8 mouse cellular contexts compared by ENCODE assay signal in genomic region chr17:56717363-56718058, GRCm38 (mm10). TPM values are rescaled to one million over a fixed set of nuclear protein-coding genes. Genes with fewer than 3 reads are reported as not detected.
DNase-seq lines count a peak whose midpoint lies in the region; ATAC-seq and TF ChIP-seq lines count a peak whose summit lies in the region.

Gene Ndufa11 (plus strand): TSS chr17:56717767.
Gene Vmac (minus strand): TSS chr17:56718022.

- no peak for TF ChIP-seq CTCF in Patski (IDR thresholded peaks at IDR 0.05)

- WGBS in hindbrain, embryonic 13.5 days, result under 1% methylated on average over 59 of the region's 59 CpGs

- no peaks in the 10 kb centered on the region for H3K9me3 ChIP-seq in hindbrain, embryonic 13.5 days

- peaks cover 26% of the 10 kb centered on the region for H3K36me3 ChIP-seq in hindbrain, embryonic 13.5 days

- no peaks in the 10 kb centered on the region for H3K27me3 ChIP-seq in Patski
- no peaks in the 10 kb centered on the region for H3K27me3 ChIP-seq in hindbrain, embryonic 13.5 days

- H3K4me3 ChIP-seq in hindbrain, embryonic 13.5 days, result peak within 1 kb of the TSS; percentile 79

- H3K4me1 ChIP-seq in hindbrain, embryonic 13.5 days (replicated peaks), result peaks cover 39% of the 10 kb centered on the region

- CTCF ChIA-PET in Patski (lab: Charles Lee), result no interaction called here

- peak within 1 kb of the TSS; percentile 92 for H3K27ac ChIP-seq in hindbrain, embryonic 13.5 days

- peak; percentile 83 for DNase-seq in Patski (ENCODE audit: low read depth, low spot score)
- DNase-seq in cerebellum, postnatal 14 days, result peak; percentile 98
- DNase-seq in frontal cortex, postnatal 14 days (ENCODE audit: low spot score in 2 of 2), result peak; percentile 88 to 92
- peak; percentile 90 to 95 for DNase-seq in layer of hippocampus, postnatal 25 days (ENCODE audit: extremely low spot score in 1 of 2, low spot score in 1 of 2)
- DNase-seq in lung, postnatal 25 days (ENCODE audit: low spot score), result peak; percentile 95
- DNase-seq in retina, embryonic 14.5 days (ENCODE audit: low spot score), result peak; percentile 100
- DNase-seq in thymus, postnatal 4 days, result peak; percentile 96

- in situ Hi-C loops in Patski (cut with MboI; ENCODE audit: low pct_unique_long_range_greater_than_20kb), result loop anchor here (5.0 kb wide), 1 partner anchor 40 kb away; the partner anchor contains the start of gene Nrtn

- peak; percentile 23 for ATAC-seq in Patski
- ATAC-seq in hindbrain, embryonic 13.5 days (ENCODE audit: low FRiP score), result peak; percentile 74

- H3K4me2 ChIP-seq in hindbrain, embryonic 13.5 days, result peak within 1 kb of the TSS; percentile 77

- peak within 1 kb of the TSS; percentile 95 for H3K9ac ChIP-seq in hindbrain, embryonic 13.5 days

- POLR2A ChIA-PET in Patski (lab: Charles Lee), result no interaction called here

RNA-seq across cellular contexts. Expression of gene Ndufa11, which starts in this region (rescaled TPM):
- polyA plus RNA-seq in Patski (2021), result 272 TPM
- polyA plus RNA-seq in hindbrain, embryonic 13.5 days (2015; fragmentation: Nextera tagmentation; extraction: Ambion mirVana), result 507 and 515 TPM in 2 replicates
- 100 to 1,000 TPM; 242 to 258 TPM for total RNA-seq in layer of hippocampus, postnatal 25 days (2021)

RNA-seq across cellular contexts. Expression of gene Vmac, which starts in this region (rescaled TPM):
- polyA plus RNA-seq in Patski (2021), result 25.6 TPM
- 14.9 and 17.8 TPM in 2 replicates for polyA plus RNA-seq in hindbrain, embryonic 13.5 days (2015; fragmentation: Nextera tagmentation; extraction: Ambion mirVana)
- total RNA-seq in layer of hippocampus, postnatal 25 days (2021), result 10 to 100 TPM; 11.5 to 14.4 TPM

Comparison
In these comparisons a context has a peak if more than half of its experiments do, and no peak if none do; other contexts are left out.
1. Peak in every context shown above with its lines: DNase-seq, ATAC-seq, H3K4me3 ChIP-seq and H3K27ac ChIP-seq.